Mouse (Mus musculus) small intestine, adult 10 weeks (tissue): ENCODE results near the gene Dock4. TPM values are rescaled to one million over a fixed set of nuclear protein-coding genes. Genes with fewer than 3 reads are reported as not detected.

Experiments used
- polyA plus RNA-seq: library from polyadenylated mRNA; stranded (reverse); fragments of 350-450 nt; fragmentation: Illumina TruSeq; extraction: RNeasy Lipid Tissue Mini Kit (QIAGEN cat#74804); gene quantifications from one replicate; pipeline ENCODE4 v1.2.3, GENCODE M21; 2014; ENCODE audit warnings: low replicate concordance

The Dock4 gene
- 3.3 TPM for polyA plus RNA-seq

GRCm38 (mm10) chr12:40445648-40446449 lies at the start of gene Dock4, which contains the start of gene Zfp277:
Gene Dock4, plus strand, starts transcription at chr12:40445952.
Gene Zfp277, minus strand, starts transcription at chr12:40445902.

Other genes with a start within 250 kb of the Dock4 start
- not detected for gene Lsmem1, start 246.5 kb upstream of the Dock4 start, polyA plus RNA-seq
- gene Ifrd1, start 197.4 kb upstream of the Dock4 start, polyA plus RNA-seq, result 548 TPM
- gene Zfp277, start 50 bp upstream of the Dock4 start, polyA plus RNA-seq, result 53.9 TPM